Mouse (Mus musculus): ENCODE data around the gene Mettl13. TPM values are rescaled to one million over a fixed set of nuclear protein-coding genes. Genes with fewer than 3 reads are reported as not detected.

Gene Mettl13
- total RNA-seq (2021), result 10 to 100 TPM; 14.4 to 19.2 TPM

DNA sequence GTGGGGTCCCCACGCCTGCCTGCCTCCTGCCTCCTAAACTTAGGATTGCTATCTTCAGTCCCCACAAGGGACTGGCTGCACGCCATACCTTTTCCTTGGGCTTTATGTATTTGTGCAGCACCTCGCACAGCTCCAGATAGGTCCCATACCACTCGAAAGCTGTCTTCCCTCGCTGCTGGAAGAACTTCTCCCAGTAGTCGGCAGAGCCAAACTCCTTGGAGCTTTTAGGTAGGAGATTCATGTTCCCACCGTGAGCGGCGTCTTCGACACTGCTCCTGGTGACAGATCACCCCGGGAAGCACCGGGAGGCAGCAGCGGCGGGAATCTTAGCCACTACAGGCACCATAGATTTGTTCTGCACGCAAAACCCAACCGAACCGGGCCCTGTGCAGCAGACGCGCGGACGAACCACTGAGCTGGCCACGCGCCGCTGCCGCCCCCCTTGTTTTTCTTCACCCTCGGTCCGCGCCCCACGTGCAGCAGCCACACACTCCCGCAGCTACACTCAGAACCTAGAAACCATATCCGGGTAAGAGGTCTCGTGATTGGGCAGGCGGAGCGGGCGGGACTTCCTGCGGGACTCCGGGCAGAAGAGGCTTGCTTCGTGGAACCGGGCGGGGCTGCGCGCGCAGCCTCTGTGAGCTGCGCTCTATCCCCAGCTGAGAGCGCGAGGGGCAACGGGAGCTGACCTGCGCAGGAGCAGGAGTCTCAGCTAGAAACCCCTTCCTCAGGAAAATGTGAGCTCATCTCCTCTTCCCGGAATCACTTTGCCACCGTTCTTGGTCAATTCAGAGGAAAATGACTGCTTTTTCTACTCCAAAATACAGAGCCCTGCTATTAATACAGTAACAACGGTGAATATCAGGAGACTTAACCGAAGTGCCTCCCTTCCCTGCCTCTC, at the start of gene Mettl13:
Gene Mettl13, minus strand, starts transcription at position 536 of the 901 bp plus-strand sequence.
- intact Hi-C loops (cut with DNase I), result loop anchor here (10.0 kb wide), 1 partner anchor 73 kb away; the partner anchor contains the start of gene Dnm3
- peak; percentile 96 for DNase-seq

DNA sequence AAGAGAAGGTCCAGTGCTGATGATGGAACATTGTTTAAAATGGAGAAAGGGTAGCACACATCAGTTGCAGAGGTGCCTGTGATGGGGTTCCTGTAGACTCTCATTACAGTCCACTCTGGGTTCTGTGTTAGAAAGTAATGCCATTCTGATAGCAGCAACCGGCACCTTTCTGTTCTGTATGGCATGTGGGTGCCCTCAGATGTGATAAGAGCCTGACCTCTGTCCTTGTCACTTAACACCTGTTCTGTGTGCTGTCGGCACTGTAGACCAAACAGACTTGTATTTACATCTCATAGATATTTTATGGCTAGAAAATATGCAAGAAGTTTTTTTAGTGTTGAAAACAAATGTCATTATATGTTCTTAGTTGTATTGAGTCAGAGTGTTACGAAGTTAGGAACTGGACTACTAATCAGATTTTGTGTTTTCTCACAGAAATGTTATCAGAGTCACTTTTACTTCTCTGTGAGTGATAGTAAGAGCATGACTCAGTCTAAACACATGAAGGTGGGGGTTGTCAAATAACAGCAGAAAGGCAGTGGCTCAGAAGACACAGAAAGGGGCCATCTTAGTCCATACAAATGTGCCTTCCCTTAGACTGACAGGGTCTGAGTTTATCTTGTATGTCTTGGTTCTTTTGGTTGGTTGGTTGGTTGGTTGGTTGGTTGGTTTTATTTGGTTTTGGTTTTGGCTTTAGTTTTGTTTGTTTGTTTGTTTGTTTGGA, 49.2 kb upstream of the Mettl13 start:
- intact Hi-C loops (cut with DNase I), result no loop called here
- no peak for DNase-seq

DNA sequence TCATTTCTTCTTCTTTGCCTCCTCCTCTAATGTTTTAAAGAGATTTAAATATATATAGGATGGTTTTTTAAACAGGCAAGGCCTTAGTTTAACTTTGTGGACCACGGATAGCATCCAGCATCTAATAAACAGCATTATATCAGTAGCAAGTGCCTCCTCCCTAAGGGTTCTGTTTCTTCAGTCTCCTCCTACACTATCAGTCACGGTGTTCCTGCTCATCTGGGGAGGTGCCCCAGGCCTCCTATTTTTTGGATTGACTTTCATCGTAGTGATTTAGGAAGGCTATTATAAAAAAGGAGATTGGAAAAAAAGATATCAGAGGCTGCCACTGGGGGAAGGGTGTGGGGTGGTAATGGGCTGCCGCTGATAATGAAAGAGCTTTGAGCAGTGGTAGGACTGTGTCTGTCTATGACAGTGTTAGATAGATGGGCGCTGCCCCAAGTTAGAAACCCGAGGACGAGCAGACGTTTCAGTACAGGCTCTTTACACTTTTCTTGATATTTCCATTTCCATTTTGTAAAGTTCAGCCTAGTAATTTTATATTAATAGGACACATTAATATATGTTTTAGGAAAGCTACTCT, 42.2 kb upstream of the Mettl13 start:
- intact Hi-C loops (cut with DNase I), result no loop called here
- no peak for DNase-seq

DNA sequence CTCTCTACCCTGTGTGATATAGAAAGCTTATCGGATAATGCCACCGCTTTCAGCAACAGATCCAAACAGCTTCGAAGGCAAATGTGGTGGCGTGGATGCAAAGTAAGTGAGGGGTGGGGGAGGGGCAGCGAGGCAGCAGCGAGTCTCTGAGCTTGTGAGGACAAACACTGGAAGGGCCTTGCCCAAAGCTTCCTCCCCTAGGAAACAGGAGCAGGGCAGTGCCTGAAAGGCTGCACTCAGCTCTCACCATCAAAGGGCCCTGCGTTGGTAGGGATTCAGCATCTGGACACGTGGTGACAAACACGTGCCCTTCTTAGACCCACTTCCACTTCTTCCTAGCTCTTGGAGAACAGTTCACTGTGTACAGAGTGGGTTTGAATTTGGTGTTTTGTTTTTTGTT, 41.1 kb upstream of the Mettl13 start:
- DNase-seq, result peak; percentile 8
- intact Hi-C loops (cut with DNase I), result no loop called here

DNA sequence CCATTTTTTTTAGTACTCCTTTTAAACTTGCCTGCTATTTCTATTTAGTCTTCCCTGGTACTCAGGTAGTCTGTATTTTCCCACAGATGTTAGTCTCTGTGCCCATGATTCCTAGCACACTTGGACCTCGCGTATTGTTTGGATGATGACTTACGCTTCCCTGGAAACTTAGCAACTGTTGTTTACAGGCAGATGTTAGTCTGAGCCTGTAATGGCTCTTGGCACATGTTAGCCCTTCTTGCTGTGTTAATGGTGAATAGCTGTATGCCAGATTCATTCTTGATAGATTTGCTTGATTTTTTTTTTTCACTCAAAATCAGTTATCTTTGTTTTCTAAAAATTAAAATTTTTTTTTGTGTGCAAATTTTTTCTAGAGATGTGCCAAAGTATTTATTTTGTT, 40.3 kb upstream of the Mettl13 start:
- intact Hi-C loops (cut with DNase I), result no loop called here
- DNase-seq, result no peak

DNA sequence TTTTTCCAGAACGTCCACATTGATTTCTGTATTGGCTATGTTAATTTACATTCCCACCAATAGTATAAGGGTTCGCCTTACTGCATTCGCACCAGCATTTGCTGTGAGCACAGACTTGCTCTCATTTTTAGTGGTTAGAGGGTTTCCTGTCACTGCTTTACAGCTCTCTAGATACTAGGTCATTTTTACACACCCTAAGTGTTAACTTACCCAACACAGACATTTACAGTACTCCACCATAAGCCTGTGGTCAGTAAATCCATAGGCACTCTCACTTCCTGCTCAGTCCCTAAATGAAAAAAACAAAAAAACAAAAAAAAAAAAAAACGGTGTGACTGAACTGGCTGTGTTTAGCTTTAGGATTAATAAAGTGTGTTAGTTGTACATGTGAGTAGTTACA, 37.9 kb upstream of the Mettl13 start:
- no peak for DNase-seq
- intact Hi-C loops (cut with DNase I), result no loop called here

DNA sequence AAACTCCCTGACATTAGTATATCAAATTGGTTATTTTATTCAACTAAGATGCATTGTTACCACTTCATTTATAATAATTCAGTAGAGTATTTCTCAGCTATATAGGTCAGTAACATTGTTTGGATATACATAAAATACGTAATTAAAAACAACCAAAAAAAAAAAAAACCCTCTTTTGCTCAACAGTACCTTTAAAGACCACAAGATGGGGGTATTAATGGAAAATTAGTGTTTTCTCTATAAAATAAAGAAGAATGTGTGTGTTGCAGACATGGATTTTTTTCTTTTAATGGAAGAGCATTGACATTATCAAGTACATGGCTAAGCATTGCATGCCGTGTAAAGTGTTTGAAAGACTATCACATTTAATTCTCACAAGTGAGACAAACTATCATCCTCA, 34.5 kb upstream of the Mettl13 start:
- intact Hi-C loops (cut with DNase I), result loop anchor here (5.0 kb wide), 1 partner anchor 84 kb away; no protein-coding TSS in a partner anchor
- DNase-seq, result no peak

DNA sequence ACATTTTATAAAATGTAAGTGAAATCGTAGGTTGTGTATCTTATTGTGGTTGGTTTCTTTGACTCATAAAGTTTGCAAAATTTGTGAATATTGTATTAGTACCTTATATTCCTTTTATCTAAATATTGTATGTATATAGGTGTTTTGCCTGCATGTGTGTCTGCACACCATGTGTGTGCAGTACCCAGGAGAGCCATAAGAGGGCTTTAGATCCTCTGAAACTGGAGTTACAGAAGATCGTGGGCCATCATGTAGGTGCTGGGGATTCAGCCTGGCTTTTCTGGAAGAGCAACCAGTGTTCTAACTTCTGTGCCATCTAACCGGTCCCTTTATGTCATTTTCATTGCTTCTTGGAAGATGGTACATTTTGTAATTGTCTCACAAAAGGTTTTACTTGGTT, 26.7 kb upstream of the Mettl13 start:
- intact Hi-C loops (cut with DNase I), result no loop called here
- DNase-seq, result no peak

DNA sequence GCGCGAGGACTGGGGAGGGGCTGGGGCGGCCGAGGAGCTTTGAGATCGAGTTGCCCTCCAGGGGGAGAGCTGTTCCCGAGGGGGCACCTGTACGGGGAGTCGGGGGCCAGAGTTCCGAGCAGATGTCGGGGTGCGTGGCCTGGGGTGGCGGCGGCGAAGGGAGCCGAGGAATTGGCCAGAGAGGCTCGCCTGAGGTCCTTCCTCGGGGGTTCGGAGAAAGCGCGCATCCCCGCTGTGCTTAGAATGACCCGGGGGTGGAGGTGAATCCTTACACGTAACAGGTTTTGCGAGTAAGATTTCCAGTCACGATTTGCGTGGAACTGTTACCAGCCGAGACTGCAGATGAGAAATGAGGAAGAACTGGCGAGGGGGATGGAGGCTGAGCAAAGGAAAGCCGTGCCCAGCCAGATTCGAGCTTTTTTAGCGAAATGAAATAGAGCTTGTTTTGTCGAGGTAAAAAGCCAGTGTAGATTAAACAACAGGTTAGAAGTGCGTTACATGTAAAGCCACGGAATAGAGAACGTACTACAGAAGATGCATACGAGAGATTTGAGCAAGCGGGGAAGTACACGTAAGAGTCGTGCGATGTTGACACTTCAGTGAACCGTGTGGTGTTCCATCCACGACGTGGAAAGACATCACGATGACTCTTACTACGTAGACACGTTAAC, 22.7 kb upstream of the Mettl13 start:
- peak; percentile 58 for DNase-seq

DNA sequence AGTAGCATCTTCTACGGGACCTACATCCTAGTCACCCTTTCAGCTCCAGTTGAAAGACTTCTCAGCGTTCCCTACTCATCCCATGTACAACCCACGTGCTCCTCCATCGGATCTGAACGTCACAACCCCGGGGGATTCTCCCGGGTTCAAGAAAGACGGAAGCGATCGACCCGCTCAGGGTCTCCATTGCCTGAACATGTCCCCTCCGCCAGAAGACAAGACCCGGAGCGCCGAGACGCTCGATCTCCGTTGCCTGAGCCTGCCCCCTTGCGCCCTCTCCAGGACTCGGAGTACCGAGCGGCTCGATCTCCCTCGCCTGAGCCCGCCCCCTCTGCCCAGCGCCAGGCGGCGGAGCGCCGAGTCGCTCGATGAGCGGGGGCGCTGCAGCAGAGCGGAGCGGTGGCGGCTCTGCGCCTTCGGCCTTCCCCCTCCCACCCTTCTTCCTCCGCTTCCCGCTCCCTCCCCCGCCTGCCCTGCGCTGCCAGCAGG, 22.0 kb upstream of the Mettl13 start, which contains the start of gene Vamp4:
Gene Vamp4, plus strand, starts transcription at position 256 of the 489 bp plus-strand sequence.
- peak; percentile 97 for DNase-seq
- intact Hi-C loops (cut with DNase I), result no loop called here

More for the DNA sequence above, 22.7 kb upstream of the Mettl13 start:
- intact Hi-C loops (cut with DNase I), result no loop called here

DNA sequence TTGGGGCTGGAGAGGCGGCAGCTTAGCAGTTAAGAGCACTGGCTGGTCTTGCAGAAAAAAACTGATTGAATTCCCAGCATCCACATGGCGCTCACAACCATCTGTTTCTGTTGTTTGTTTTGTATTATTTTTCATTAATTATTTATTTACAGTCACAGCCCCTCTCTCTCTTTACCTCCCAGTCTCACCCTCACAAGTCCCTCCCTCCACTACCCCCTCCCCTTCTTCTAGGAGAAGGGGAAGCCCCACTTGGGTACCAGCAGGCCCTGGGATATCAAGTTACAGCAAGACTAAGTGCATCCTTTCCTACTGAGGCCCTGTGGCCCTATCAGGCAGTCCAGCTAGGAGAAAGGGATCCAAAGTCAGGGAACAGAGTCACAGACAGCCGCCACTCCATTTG, 19.0 kb upstream of the Mettl13 start:
- intact Hi-C loops (cut with DNase I), result no loop called here
- DNase-seq, result no peak

DNA sequence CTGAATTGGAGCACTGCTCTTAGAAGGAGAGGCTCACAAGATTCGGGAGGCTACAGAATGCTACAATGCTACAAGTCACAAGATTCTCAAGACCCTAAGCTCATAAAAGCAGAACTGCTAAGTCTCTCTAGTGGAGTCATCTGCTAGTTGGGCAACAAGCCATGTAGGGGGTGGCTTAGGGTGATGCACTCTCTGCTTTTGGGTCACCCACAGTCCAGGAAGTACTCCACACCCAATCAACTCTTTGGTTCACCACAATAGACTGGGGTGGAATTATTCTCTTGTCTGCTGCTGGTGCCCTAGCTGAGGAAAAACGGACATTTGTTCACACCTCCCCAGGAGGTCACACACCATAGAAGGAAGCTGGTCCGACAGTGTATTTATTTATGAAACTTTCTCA, 16.6 kb upstream of the Mettl13 start:
- no peak for DNase-seq
- intact Hi-C loops (cut with DNase I), result no loop called here

DNA sequence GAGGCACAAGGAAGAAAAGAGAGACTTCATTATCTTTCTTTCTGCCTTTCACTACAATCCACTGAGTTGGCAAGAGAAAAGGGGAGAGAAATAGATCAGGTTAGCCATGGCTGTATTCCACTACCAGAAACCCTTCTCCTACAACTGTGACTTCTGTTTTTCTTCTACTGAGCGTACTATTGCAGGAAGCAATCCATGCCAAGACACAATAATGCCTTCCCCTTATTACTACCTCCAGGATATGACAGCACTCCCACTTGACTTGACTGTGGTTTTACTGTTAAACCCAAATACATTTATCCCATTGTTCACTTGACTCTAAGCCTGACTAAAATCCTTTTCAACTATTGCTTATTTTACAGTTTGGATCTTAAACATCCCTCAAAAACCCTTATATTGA, 14.9 kb upstream of the Mettl13 start:
- DNase-seq, result no peak
- intact Hi-C loops (cut with DNase I), result no loop called here

DNA sequence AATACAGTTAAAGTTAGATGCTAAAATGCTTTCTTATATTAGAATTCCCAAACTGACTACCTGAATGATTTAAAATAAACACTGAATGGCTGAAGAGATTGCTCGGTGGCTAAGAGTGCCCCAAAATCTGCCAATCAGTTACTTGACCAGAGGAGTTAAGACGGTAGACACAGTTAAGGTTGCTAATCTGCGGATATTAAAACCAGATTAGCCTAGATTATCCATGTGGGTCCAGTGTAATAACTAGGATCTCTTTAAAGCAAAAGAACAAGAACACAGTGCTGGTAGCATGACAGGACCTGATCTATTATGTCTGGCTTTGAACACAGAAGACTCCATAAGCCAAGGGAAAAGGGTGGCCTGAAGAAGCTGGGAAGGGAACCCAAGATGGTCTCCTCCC, 5.8 kb upstream of the Mettl13 start:
- no peak for DNase-seq
- intact Hi-C loops (cut with DNase I), result no loop called here

DNA sequence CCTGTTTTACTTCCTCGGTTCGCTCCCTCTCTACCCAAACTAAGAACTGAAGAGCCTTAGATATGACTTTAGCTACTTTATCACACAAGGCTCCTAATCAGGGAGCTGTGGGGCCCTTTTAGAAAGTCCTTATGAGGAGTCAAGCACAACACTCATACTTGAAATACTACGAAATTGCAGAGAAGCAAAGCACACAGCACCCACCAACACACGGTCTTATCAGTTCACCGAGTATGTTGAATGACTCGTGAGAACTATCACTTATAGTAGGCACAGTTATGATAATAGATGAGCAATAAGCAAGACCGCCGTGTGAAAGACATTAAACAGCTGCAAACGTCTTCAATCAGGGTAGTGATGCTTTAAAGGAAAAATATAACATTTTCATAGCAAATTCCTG, 4.6 kb upstream of the Mettl13 start:
- intact Hi-C loops (cut with DNase I), result no loop called here

DNA sequence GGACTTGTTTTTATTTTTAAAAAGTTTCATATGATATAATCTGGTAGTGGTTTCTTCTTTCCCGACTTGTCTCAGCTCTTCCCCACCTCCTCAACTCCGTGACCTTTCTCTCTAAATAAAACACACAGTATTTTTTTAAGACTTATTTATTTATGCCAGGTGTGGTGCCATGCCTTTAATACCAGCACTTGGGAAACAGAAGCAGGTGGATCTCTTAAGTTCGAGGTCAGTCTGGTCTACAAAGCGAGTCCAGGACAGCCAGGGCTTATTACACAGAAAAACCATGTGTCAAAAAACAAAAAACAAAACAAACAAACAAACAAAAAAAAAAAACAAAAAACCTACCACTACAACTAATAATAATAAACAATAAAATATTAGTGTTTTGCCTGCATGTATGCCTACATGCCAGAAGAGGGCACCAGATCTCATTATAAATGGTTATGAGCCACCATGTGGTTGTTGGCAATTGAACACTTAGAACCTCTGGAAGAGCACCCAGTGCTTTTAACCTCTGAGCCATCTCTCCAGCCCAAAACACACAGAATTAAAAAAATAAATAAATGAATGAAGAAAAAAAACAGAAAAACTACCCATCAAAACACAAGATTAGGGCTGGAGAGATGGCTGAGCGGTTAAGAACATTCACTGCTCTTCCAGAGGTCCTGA, 1.4 kb upstream of the Mettl13 start:
- intact Hi-C loops (cut with DNase I), result loop anchor here (10.0 kb wide), 1 partner anchor 75 kb away; the partner anchor contains the start of gene Dnm3
- DNase-seq, result no peak

More for the DNA sequence above, 4.6 kb upstream of the Mettl13 start:
- no peak for DNase-seq

DNA sequence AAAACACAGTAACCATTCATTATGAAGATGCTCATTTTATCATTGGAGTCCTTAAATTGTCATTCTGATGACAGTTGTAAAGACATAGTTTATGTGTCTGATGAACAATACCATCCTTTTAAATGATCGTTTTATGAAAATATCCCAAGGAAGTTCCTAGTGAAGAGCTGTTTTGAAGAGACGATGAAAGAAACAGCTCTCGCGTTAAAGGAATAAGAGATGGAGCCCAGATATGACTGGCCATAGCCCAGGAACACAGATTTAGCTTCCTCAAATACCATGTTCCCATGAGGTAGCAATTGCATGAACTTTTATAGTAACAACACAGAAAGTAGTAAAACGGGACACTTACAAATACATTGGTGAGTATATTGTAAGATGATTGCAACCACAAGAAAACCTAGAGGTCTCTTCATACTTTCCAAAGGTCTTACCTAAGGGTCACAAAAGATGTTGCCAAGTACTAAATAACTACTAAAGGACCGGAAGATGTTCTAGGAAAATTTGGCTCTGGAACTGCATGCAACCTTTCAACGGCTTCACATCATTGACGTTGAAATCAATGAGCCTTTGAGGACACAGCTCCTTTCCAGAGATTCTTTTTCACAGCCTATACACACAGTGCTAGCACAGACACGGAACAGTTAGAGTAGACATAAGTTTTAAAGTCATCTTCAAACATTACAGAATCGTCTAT, 714 bp upstream of the Mettl13 start:
- intact Hi-C loops (cut with DNase I), result loop anchor here (10.0 kb wide), 1 partner anchor 74 kb away; the partner anchor contains the start of gene Dnm3
- DNase-seq, result no peak

DNA sequence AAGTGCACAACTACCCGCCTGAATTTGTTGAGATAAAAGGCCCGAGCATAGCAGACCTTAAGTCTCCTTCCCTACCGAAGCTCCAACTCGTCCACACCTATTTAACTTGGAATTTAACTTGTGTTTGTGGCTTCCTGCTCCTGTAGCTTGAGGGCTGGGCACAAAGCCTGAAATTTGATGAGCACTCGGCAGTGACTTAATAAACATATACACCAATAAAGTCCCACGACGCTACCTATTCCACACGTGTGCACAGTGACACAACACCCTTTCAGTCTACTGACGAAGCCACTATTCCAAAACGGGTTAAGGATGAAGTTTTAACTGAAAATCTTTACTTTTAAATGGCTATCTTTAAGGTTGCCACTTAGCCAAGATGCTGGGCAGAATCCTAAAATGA, 744 bp downstream of the Mettl13 start:
- DNase-seq, result no peak
- intact Hi-C loops (cut with DNase I), result loop anchor here (10.0 kb wide), 1 partner anchor 73 kb away; the partner anchor contains the start of gene Dnm3

DNA sequence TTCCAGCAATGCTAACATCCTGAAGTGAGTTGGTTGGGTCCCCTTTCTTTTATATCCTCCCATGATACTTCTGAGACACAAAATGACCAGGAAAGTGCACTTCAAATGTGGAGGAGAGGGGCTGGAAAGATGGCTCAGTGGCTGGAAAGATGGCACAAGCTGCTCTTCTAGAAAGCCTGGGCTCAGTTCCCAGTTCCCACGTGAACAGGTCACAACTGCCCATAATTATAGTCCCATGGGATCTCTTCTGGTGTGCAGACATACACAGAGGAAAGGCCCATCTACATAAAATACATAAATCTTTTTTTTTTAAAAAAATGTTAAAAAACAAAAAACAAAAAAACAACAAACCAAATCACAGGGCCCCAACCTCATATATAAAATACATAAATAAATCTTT, 5.1 kb downstream of the Mettl13 start:
- intact Hi-C loops (cut with DNase I), result loop anchor here (10.0 kb wide), 1 partner anchor 68 kb away; the partner anchor contains the start of gene Dnm3
- no peak for DNase-seq

Measured in left cerebral cortex, postnatal 4 days (tissue).